Mouse (Mus musculus): Measurements from ENCODE around the gene Ifit2. TPM values are rescaled to one million over a fixed set of nuclear protein-coding genes. Genes with fewer than 3 reads are reported as not detected.
A peak's percentile ranks its signal among the peaks of the same experiment; 100 is the strongest.
"Not testable (repeated sequence)": the region's sequence is repeated elsewhere in the genome, so short reads cannot be mapped to it uniquely, and the experiment has no call there.

Gene Ifit2
- total RNA-seq, 2 experiments from 2014 or later = 6.3 to 7.2 TPM

DNA sequence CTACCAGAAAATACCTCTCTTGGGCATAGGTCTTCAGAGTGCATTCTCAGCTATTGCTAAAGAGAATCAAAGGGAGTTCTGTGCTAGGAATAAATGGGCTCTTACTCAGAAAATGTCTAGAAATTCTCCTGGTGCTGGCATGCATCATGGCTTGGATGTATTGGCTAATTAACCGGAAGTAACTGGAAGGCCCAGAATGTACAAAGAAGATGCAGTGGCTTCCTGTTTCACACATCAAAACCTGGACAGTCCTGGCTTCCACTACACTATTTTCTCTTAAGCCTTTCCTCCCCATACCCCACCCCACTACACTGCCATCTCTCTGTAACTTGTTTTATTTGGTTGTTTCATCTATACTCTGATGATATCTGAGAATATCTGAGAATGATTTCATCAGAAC lies 11.1 kb upstream of the Ifit2 start:
- DNase-seq = no peak

DNA sequence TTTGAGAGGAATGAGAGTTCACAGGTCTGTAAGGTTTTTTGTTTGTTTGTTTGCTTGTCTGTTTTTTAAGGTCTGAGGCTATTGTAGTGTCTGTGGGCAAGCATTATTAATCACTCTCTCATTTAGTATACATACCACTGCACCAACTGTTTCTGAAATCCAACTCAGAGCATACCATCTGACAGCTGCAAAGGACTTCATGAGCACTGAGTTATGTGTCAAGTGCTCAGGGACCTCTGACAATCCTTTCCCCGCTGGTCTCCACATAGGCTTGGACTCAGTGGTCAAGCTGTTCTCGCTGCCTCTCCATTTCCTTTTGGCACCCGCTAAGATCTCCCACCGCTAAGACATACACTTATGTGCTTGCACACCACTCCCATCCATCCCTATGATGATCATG lies 4.3 kb upstream of the Ifit2 start:
- intact Hi-C loops (cut with DNase I) = loop anchor here (10.0 kb wide), 2 partner anchors 89 to 1171 kb away; no protein-coding TSS in a partner anchor
- DNase-seq = no peak

More for the DNA sequence above, 11.1 kb upstream of the Ifit2 start:
- intact Hi-C loops (cut with DNase I) = no loop called here

GRCm38 (mm10) chr19:34547976-34548375 lies 2.5 kb upstream of the Ifit2 start:
- peak; percentile 72 for DNase-seq
- intact Hi-C loops (cut with DNase I) = loop anchor here (10.0 kb wide), 2 partner anchors 87 to 1173 kb away; no protein-coding TSS in a partner anchor

DNA sequence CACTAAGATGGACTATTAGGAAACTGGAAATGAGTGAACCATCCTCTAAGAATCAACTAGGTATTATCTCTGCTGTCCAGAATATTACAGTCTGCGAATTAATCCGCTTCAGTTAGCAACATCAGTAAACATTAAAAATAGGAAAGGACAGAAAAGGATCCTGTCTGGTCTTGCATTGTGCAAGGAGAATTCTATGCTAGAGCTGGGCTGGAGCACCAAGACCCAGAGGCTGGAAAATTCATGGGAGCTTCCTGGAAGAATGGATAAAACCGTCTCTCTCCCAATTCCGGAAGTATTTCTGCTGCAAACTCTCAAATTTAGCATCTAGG lies 325 bp upstream of the Ifit2 start:
- no peak for DNase-seq
- intact Hi-C loops (cut with DNase I) = loop anchor here (10.0 kb wide), 2 partner anchors 215 to 305 kb away; no protein-coding TSS in a partner anchor

DNA sequence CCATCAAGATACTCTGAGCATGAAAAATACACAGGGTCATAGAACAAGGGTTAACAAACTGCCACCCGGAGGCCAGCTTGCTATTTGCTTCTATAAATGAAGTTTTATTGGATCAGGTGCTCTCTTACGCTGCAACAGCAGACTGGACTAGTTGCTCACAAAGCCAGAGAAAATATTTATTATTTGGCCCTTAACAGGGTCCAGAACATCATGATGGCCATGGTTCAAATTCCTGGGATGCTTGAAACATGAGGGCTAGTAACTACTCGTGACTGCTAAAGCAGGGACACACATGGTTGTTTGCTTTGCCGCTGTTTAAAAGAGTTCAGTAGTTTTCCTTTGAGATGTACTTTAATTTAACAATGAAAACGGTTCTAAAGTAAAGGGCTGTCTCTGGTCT lies 1.5 kb downstream of the Ifit2 start:
- DNase-seq = no peak
- intact Hi-C loops (cut with DNase I) = loop anchor here (10.0 kb wide), 2 partner anchors 217 to 307 kb away; no protein-coding TSS in a partner anchor

- no peak for DNase-seq
- intact Hi-C loops (cut with DNase I) = loop anchor here (10.0 kb wide), 2 partner anchors 218 to 308 kb away; no protein-coding TSS in a partner anchor
These were observed 2.5 kb downstream of the Ifit2 start for GRCm38 (mm10) chr19:34553021-34553420.

DNA sequence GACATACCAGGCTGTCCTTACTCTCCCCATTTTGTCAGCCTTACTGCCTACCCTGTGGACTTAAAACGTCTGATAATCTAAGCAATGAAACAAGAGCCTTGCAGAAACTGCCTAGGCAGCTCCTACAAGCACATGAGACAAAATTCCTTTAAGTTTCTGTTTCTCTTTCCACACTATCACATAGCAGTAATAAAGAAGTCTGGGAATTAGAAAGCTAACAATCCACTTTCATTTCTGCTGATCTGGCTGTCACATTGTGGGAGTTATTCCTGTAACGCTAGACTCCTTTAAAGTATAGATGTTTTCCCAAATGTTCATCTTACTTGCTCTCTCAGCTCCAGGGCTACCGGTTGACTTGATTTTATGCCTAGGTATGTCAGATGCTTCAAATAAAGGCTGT lies 3.0 kb downstream of the Ifit2 start:
- DNase-seq = no peak
- intact Hi-C loops (cut with DNase I) = loop anchor here (10.0 kb wide), 2 partner anchors 219 to 309 kb away; no protein-coding TSS in a partner anchor

GRCm38 (mm10) chr19:34554061-34554460 lies 3.6 kb downstream of the Ifit2 start:
- DNase-seq = no peak
- intact Hi-C loops (cut with DNase I) = loop anchor here (10.0 kb wide), 2 partner anchors 219 to 309 kb away; no protein-coding TSS in a partner anchor

DNA sequence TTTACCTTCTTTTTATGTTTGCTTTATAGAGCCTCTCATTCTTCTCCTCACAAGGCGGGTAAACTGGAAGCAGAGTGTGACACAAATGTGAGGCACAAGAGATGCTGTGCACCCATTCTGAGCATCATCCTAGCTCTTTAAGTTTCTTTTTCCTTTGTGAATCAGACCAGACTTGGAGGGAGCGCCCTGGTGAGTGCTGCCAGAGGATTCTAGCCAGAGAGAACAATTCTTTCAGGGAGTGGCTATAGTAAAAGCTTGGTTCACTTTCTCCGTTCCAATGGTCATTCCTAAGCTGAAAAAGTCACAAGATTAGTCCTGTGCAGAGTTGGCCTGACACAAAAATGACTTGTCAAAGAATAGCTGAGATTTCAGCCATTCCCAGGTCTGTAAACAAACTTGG lies 6.1 kb downstream of the Ifit2 start:
- intact Hi-C loops (cut with DNase I) = loop anchor here (10.0 kb wide), 2 partner anchors 222 to 312 kb away; no protein-coding TSS in a partner anchor
- DNase-seq = no peak

- no peak for DNase-seq
- intact Hi-C loops (cut with DNase I) = no loop called here
These were observed 12.1 kb downstream of the Ifit2 start for GRCm38 (mm10) chr19:34562556-34562955.

GRCm38 (mm10) chr19:34566178-34566784 lies 15.8 kb downstream of the Ifit2 start:
- DNase-seq = no peak
- intact Hi-C loops (cut with DNase I) = no loop called here

DNA sequence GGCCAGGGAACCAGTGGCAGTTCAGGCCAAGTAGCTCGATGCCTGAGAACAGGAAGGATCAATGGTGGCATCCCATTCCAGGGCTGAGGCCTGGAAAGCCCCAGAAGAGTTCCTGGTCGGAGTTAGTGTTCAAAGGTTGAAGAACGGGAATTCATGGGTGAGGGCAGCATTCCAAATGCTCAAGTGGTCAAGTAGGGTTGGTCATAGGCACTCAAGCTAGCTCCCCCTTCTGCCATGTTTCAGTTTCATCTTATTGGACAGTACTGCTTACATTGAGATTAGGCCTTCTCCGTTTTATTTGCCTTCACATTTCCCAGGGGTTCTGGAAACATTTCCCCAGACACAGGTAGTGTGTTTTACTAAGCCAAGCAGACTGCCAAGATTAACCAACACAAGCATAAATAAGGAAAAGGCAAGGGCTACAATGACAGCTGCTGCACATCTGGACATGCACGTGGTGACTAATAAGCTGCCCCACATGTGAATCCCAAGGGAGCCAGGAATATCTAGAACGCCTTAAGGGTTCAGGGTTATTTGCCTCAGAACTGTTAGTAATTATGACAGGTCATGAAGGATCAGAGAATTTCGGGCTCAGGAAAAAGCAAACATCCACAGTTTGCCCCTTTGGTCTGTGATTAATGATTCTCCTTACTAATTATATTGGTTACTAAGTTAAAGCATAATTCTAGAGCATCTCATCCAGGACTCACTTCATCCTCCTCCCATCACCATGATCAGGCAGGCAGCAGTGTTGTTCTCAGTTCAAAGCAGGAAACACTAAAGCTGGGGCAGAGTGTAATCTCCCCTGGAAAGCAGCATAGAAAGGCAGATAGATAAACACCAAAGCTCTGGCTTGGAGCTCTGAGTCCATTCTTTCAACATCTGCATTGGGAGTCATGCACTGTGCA lies 18.7 kb downstream of the Ifit2 start:
- intact Hi-C loops (cut with DNase I) = no loop called here

GRCm38 (mm10) chr19:34569896-34570476 lies 19.5 kb downstream of the Ifit2 start:
- no peak for DNase-seq
- intact Hi-C loops (cut with DNase I) = no loop called here

More for the DNA sequence above, 18.7 kb downstream of the Ifit2 start:
- DNase-seq = no peak

GRCm38 (mm10) chr19:34571080-34571479 lies 20.6 kb downstream of the Ifit2 start:
- DNase-seq = no peak
- intact Hi-C loops (cut with DNase I) = no loop called here

- no peak for DNase-seq
- intact Hi-C loops (cut with DNase I) = no loop called here
These were observed 23.2 kb downstream of the Ifit2 start for GRCm38 (mm10) chr19:34573650-34574049.

DNA sequence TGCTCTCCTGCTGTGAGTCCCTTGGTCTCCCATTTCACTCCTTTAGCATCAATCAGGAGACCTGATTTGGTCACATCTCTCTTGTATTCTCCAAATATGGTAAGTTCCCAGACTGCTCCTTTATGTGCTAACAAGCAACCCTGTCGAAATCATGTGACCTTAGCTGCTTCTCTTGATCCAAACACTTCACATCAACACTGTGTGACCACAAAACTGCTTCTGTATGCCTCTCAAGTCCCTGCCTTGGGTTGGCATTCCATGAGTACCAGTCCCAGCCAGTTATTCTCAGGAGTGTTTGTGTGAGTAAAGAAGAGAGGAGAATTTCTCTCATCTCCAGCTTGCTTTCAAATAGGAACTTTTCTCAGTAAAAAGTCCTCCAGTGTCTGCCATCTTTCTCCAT lies 26.6 kb downstream of the Ifit2 start:
- intact Hi-C loops (cut with DNase I) = no loop called here
- DNase-seq = no peak

- intact Hi-C loops (cut with DNase I) = loop anchor here (1.0 kb wide), 1 partner anchor 24 kb away; no protein-coding TSS in a partner anchor
- not testable (repeated sequence) for DNase-seq
These were observed 32.2 kb downstream of the Ifit2 start for GRCm38 (mm10) chr19:34582696-34583095.

DNA sequence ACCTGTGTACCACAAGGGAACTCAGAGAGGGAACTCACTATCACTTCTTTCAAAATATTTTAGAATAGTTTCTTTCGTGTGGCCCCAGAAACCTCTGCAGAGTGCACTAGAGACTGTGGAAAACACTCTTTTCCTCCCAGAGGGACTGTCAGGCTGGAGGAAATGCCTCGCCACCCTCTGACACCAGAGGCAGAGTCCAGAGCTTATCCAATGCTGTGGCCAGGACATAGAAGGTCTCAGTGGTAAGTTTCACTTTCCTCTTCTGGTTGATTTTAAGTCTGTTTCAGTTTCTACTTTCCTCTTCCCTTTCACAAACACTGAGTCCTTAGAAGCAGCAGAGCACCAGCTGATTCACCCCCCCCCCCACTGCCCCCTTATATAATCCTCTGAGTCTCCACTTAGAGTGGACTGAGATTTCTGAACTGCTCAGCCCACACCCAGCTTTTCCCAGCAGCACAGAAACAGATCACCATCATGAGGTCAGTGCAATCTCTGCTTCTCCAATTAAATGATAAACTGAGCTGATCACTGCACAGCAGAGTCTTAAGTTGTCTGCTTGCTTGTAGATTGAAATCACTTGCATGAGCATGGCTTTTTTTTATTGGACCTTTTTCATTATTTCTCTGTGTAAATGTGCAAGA lies 32.8 kb downstream of the Ifit2 start, which contains the start of gene Ifit3:
Gene Ifit3 (plus strand): TSS at position 406 of the 641 bp plus-strand sequence.
- intact Hi-C loops (cut with DNase I); DNase-seq: not testable (repeated sequence)

DNA sequence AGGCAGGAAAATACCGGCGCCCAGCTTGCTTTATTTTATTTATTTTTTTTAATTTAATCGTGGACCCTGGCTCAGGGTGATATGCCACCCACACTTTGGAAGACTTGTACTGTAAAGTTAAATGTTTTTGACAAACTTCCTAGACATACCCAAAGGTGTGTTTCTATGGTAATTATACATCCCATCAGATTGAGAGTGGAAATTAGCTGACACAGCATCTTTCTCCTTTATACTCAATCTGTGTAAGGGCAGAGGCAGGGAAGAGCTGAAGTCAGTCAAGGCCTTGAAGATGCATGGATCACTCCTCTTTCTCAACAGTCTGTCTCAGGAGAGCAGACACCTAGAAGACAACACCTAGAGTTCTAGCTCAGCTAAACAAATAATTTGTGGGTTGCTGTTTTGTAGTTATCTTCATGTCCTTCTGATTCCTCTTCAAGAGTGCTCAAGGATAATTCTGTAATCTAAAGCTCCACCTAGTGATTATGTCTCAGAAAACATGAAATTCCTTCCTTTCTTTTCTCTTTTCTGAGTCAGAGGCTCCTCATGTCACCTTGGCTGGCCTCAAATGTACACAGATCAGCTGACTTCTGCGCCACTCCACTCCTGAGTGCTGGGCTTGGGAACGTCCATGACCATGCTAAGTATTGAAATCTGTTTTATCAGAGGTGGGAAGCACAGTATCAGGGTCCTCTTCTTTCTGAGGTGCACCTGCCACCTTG lies 35.4 kb downstream of the Ifit2 start:
- intact Hi-C loops (cut with DNase I); DNase-seq: not testable (repeated sequence)

Data from left cerebral cortex, postnatal 4 days (tissue).